Mouse (Mus musculus): Measurements from ENCODE around the gene Orm1. TPM values are rescaled to one million over a fixed set of nuclear protein-coding genes. Genes with fewer than 3 reads are reported as not detected.
"Not testable (repeated sequence)": the region's sequence is repeated elsewhere in the genome, so short reads cannot be mapped to it uniquely, and the experiment has no call there.

Orm1 gene
- polyA plus RNA-seq, 1 experiment from 2014 or later: 5.7 TPM

- peak; percentile 34 for DNase-seq (ENCODE audit: low spot score)
- H3K36me3 ChIP-seq (ENCODE audit: insufficient read depth, low read length): not testable (repeated sequence)
Observed at GRCm38 (mm10) chr4:63319566-63319965, 24.8 kb upstream of the Orm1 start.

GRCm38 (mm10) chr4:63323275-63323815 lies 21.0 kb upstream of the Orm1 start:
- WGBS: 79% methylated on average over 8 of the region's 8 CpGs
- no peak overlapping the region for H3K4me2 ChIP-seq (replicated peaks; ENCODE audit: low read depth, low read length)

More at GRCm38 (mm10) chr4:63319566-63319965, 24.8 kb upstream of the Orm1 start:
- not testable (repeated sequence) for H3K27ac ChIP-seq (ENCODE audit: low read length); H3K4me3 ChIP-seq (ENCODE audit: low read depth, low read length); H3K9me3 ChIP-seq (ENCODE audit: low read length); H3K27me3 ChIP-seq (replicated peaks; ENCODE audit: insufficient read depth, low read length); H3K4me2 ChIP-seq (replicated peaks; ENCODE audit: low read depth, low read length); H3K9ac ChIP-seq (replicated peaks; ENCODE audit: low read depth); ATAC-seq; H3K4me1 ChIP-seq (ENCODE audit: insufficient read depth, low read depth, low read length)
- peak; percentile 79 for TF ChIP-seq CTCF (IDR thresholded peaks at IDR 0.05)
- WGBS: 23% methylated on average over 3 of the region's 3 CpGs

GRCm38 (mm10) chr4:63333403-63333802 lies 11.0 kb upstream of the Orm1 start:
- no peaks in the 10 kb centered on the region for H3K9me3 ChIP-seq (ENCODE audit: low read length)
- DNase-seq (ENCODE audit: low spot score) (no peak), ATAC-seq (no peak)
- no peak overlapping the region for H3K4me3 ChIP-seq (ENCODE audit: low read depth, low read length)
- no peak overlapping the region for H3K27ac ChIP-seq (ENCODE audit: low read length)
- no peak for TF ChIP-seq EP300 (IDR thresholded peaks at IDR 0.05)
- TF ChIP-seq CTCF (IDR thresholded peaks at IDR 0.05): no peak
- H3K4me2 ChIP-seq (replicated peaks; ENCODE audit: low read depth, low read length): no peak overlapping the region
- 93% methylated on average over 4 of the region's 4 CpGs for WGBS
- H3K9ac ChIP-seq (replicated peaks; ENCODE audit: low read depth): no peak overlapping the region
- no peaks in the 10 kb centered on the region for H3K36me3 ChIP-seq (ENCODE audit: insufficient read depth, low read length)
- no peaks in the 10 kb centered on the region for H3K27me3 ChIP-seq (replicated peaks; ENCODE audit: insufficient read depth, low read length)
- no peaks in the 10 kb centered on the region for H3K4me1 ChIP-seq (ENCODE audit: insufficient read depth, low read depth, low read length)

More at GRCm38 (mm10) chr4:63323275-63323815, 21.0 kb upstream of the Orm1 start:
- no peak overlapping the region for H3K9ac ChIP-seq (replicated peaks; ENCODE audit: low read depth)
- no peaks in the 10 kb centered on the region for H3K9me3 ChIP-seq (ENCODE audit: low read length)
- H3K4me3 ChIP-seq (ENCODE audit: low read depth, low read length): no peak overlapping the region
- TF ChIP-seq EP300 (IDR thresholded peaks at IDR 0.05) (no peak), CTCF (IDR thresholded peaks at IDR 0.05) (no peak)
- ATAC-seq (no peak), DNase-seq (ENCODE audit: low spot score) (no peak)
- H3K4me1 ChIP-seq (ENCODE audit: insufficient read depth, low read depth, low read length): no peaks in the 10 kb centered on the region
- no peaks in the 10 kb centered on the region for H3K36me3 ChIP-seq (ENCODE audit: insufficient read depth, low read length)
- H3K27ac ChIP-seq (ENCODE audit: low read length): no peak overlapping the region
- H3K27me3 ChIP-seq (replicated peaks; ENCODE audit: insufficient read depth, low read length): no peaks in the 10 kb centered on the region

- DNase-seq (ENCODE audit: low spot score) (no peak), ATAC-seq (no peak)
- no peaks in the 10 kb centered on the region for H3K9me3 ChIP-seq (ENCODE audit: low read length)
- H3K36me3 ChIP-seq (ENCODE audit: insufficient read depth, low read length): no peaks in the 10 kb centered on the region
- no peaks in the 10 kb centered on the region for H3K27me3 ChIP-seq (replicated peaks; ENCODE audit: insufficient read depth, low read length)
- whole genome bisulfite sequencing: 56% methylated on average over 3 of the region's 3 CpGs
- no peak overlapping the region for H3K9ac ChIP-seq (replicated peaks; ENCODE audit: low read depth)
- no peaks in the 10 kb centered on the region for H3K4me1 ChIP-seq (ENCODE audit: insufficient read depth, low read depth, low read length)
- H3K4me2 ChIP-seq (replicated peaks; ENCODE audit: low read depth, low read length): no peak overlapping the region
- no peak overlapping the region for H3K4me3 ChIP-seq (ENCODE audit: low read depth, low read length)
- H3K27ac ChIP-seq (ENCODE audit: low read length): no peak overlapping the region
- TF ChIP-seq EP300 (IDR thresholded peaks at IDR 0.05): no peak
- no peak for TF ChIP-seq CTCF (IDR thresholded peaks at IDR 0.05)
Observed at GRCm38 (mm10) chr4:63338414-63339076, 5.8 kb upstream of the Orm1 start.

GRCm38 (mm10) chr4:63342491-63342890 lies 1.9 kb upstream of the Orm1 start:
- H3K36me3 ChIP-seq (ENCODE audit: insufficient read depth, low read length): no peaks in the 10 kb centered on the region
- no peak overlapping the region for H3K4me2 ChIP-seq (replicated peaks; ENCODE audit: low read depth, low read length)
- ATAC-seq: peak; percentile 18; the same call in 1 of the 2 replicates
- no peak overlapping the region for H3K4me3 ChIP-seq (ENCODE audit: low read depth, low read length)
- H3K27ac ChIP-seq (ENCODE audit: low read length): 0 out of 2 replicates have a peak overlapping the region, but pooled peaks have one; percentile 38
- WGBS: 48% methylated on average over 4 of the region's 4 CpGs
- no peaks in the 10 kb centered on the region for H3K4me1 ChIP-seq (ENCODE audit: insufficient read depth, low read depth, low read length)
- no peaks in the 10 kb centered on the region for H3K9me3 ChIP-seq (ENCODE audit: low read length)
- H3K27me3 ChIP-seq (replicated peaks; ENCODE audit: insufficient read depth, low read length): no peaks in the 10 kb centered on the region
- peak; percentile 32 for DNase-seq (ENCODE audit: low spot score)
- no peak overlapping the region for H3K9ac ChIP-seq (replicated peaks; ENCODE audit: low read depth)
- TF ChIP-seq EP300 (IDR thresholded peaks at IDR 0.05): no peak
- TF ChIP-seq CTCF (IDR thresholded peaks at IDR 0.05): no peak

- no peak overlapping the region for H3K27ac ChIP-seq (ENCODE audit: low read length)
- no peaks in the 10 kb centered on the region for H3K27me3 ChIP-seq (replicated peaks; ENCODE audit: insufficient read depth, low read length)
- H3K9ac ChIP-seq (replicated peaks; ENCODE audit: low read depth): no peak overlapping the region
- H3K9me3 ChIP-seq (ENCODE audit: low read length): no peaks in the 10 kb centered on the region
- 50% methylated on average over 3 of the region's 3 CpGs for WGBS
- H3K36me3 ChIP-seq (ENCODE audit: insufficient read depth, low read length): no peaks in the 10 kb centered on the region
- no peaks in the 10 kb centered on the region for H3K4me1 ChIP-seq (ENCODE audit: insufficient read depth, low read depth, low read length)
- no peak for DNase-seq (ENCODE audit: low spot score)
- no peak for TF ChIP-seq EP300 (IDR thresholded peaks at IDR 0.05)
- no peak for TF ChIP-seq CTCF (IDR thresholded peaks at IDR 0.05)
- 0 out of 2 replicates have a peak, but pooled peaks have one; percentile 1 for ATAC-seq
- no peak overlapping the region for H3K4me3 ChIP-seq (ENCODE audit: low read depth, low read length)
- no peak overlapping the region for H3K4me2 ChIP-seq (replicated peaks; ENCODE audit: low read depth, low read length)
Observed at GRCm38 (mm10) chr4:63343608-63344007, 752 bp upstream of the Orm1 start.
